Mouse (Mus musculus) bone marrow, adult 2 months (tissue): ENCODE data around the gene Tmub1.

Experiments used
- CTCF ChIP-seq: fragments of 200-500 bp; IDR thresholded peaks from 2 replicates; pipeline ENCODE4 v1.5.1; 2011; ENCODE audit warnings: low read length, control low read depth; ENCODE audit not compliant: control insufficient read depth, insufficient read depth
- POLR2A ChIP-seq: fragments of 200-500 bp; IDR thresholded peaks from 2 replicates; pipeline ENCODE4 v1.6.1; 2011; ENCODE audit warnings: low read depth, mild to moderate bottlenecking, control low read depth, low read length, borderline replicate concordance; ENCODE audit not compliant: control insufficient read depth

- no peak for TF ChIP-seq CTCF
- peak; percentile 92 for TF ChIP-seq POLR2A
Observed at GRCm38 (mm10) chr5:24423129-24424003, 24.3 kb downstream of the Tmub1 start, which contains the start of the genes Cdk5 and Slc4a2.
